Mouse (Mus musculus) right cerebral cortex, postnatal 25 days (tissue): ENCODE results near the gene Abi3.

Source experiments
- DNase-seq: peaks from one replicate; pipeline ENCODE4 v3.0.0; 2022

The Abi3 gene

GRCm38 (mm10) chr11:95781557-95781956 lies 60.7 kb downstream of the Abi3 start:
- no peak for DNase-seq

- no peak for DNase-seq
Measured at GRCm38 (mm10) chr11:95780480-95780879, 61.8 kb downstream of the Abi3 start.
